Mouse (Mus musculus) CH12.LX (cell line): ENCODE measurements around the gene Nmral1.

ENCODE experiments used
- CTCF ChIP-seq, 2 experiments: IDR thresholded peaks in 1 of 2; conservative IDR thresholded peaks in 1 of 2; 2 replicates each; pipeline ENCODE4 v1.5.1; 2011 to 2012; ENCODE audit warnings: low read depth in 2 of 2, low read length in 2 of 2, improper control_type of control experiment in 1 of 2, inconsistent platforms in 1 of 2, mild to moderate bottlenecking in 1 of 2, moderate library complexity in 1 of 2
- MAX ChIP-seq: IDR thresholded peaks from 2 replicates; pipeline ENCODE4 v1.6.1; 2011; ENCODE audit warnings: low read length, improper control_type of control experiment
- MEF2A ChIP-seq: IDR thresholded peaks from 2 replicates; pipeline ENCODE4 v1.6.1; 2014; ENCODE audit warnings: low read depth, mild to moderate bottlenecking, inconsistent platforms, low read length, improper control_type of control experiment, borderline replicate concordance
- MXI1 ChIP-seq: IDR thresholded peaks from 2 replicates; pipeline ENCODE4 v1.6.1; 2011; ENCODE audit warnings: mild to moderate bottlenecking, low read depth, low read length, improper control_type of control experiment
- NRF1 ChIP-seq: IDR thresholded peaks from 2 replicates; pipeline ENCODE4 v1.6.1; 2014; ENCODE audit warnings: low read depth, mild to moderate bottlenecking, inconsistent platforms, low read length, improper control_type of control experiment, moderate library complexity
- POLR2A ChIP-seq: IDR thresholded peaks from 2 replicates; pipeline ENCODE4 v1.6.1; 2011; ENCODE audit warnings: low read depth, mild to moderate bottlenecking, improper control_type of control experiment, low read length
- SIN3A ChIP-seq: IDR thresholded peaks from 2 replicates; pipeline ENCODE4 v1.6.1; 2012; ENCODE audit warnings: low read length, improper control_type of control experiment, inconsistent platforms
- TBP ChIP-seq: conservative IDR thresholded peaks from 2 replicates; pipeline ENCODE4 v1.6.1; 2011; ENCODE audit warnings: low read depth, low read length, improper control_type of control experiment
- UBTF ChIP-seq: IDR thresholded peaks from 2 replicates; pipeline ENCODE4 v1.6.1; 2012; ENCODE audit warnings: low read depth, mild to moderate bottlenecking, inconsistent platforms, low read length, improper control_type of control experiment, moderate library complexity
- USF2 ChIP-seq: conservative IDR thresholded peaks from 2 replicates; pipeline ENCODE4 v1.6.1; 2011; ENCODE audit warnings: low read depth, low read length, improper control_type of control experiment
- ZC3H11A ChIP-seq: IDR thresholded peaks from 2 replicates; pipeline ENCODE4 v1.6.1; 2012; ENCODE audit warnings: low read depth, mild to moderate bottlenecking, inconsistent platforms, low read length, improper control_type of control experiment
- ZKSCAN1 ChIP-seq: IDR thresholded peaks from 2 replicates; pipeline ENCODE4 v1.6.1; 2012; ENCODE audit warnings: low read depth, inconsistent platforms, low read length, improper control_type of control experiment, borderline replicate concordance
- ZNF384 ChIP-seq: IDR thresholded peaks from 2 replicates; pipeline ENCODE4 v1.6.1; 2012; ENCODE audit warnings: low read depth, low read length, improper control_type of control experiment, inconsistent platforms

DNA sequence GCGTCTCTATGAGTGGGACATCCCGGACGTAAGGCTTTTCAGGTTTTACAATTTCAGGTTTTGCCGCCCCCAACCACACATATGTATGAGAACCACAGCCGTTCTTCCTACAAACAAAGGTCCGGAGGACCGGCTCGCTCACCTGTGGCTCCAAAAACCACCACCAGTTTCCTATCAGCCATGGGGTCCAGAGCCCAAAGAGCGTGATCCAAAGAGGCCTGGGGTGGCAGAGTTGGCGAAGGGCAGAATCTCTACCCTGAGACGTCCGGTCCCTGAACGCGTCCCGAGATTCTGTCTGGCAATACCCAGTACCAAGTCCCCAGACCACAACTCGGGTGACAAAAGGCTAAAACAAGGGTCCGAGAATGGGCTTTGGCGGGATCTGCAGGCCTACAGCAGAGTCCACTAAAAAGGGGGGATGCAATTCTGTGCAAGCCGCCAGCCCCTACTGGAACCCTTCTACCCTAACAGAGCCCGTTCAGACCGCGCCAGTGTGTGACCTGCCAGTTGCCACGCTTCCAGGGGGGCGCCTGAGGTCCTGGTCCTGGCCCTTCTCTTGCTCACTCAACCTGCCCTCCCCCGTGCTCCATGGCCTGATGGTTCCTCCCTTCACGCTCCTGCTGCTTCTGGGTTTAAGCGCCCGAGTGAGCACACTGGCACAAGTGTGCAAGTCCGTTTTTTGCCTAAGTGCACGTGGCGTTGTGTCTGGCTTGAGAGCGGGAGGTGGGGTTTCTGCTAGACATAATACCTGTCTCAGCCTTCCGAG is at the start of gene Nmral1:
- TF ChIP-seq MEF2A: no peak
- peak; percentile 74; the same call in 1 of the 2 replicates for TF ChIP-seq MAX
- TF ChIP-seq CTCF (conservative IDR thresholded peaks at IDR 0.05 in 1 of 2, IDR thresholded peaks at IDR 0.05 in 1 of 2; ENCODE audit: low read depth in 2 of 2, low read length in 2 of 2): no peak
- TF ChIP-seq USF2: no peak
- no peak for TF ChIP-seq ZC3H11A
- no peak for TF ChIP-seq ZNF384
- TF ChIP-seq ZKSCAN1: no peak
- no peak for TF ChIP-seq UBTF
- TF ChIP-seq NRF1: no peak
- TF ChIP-seq TBP: peak; percentile 34; the same call in 1 of the 2 replicates
- TF ChIP-seq POLR2A: peak; percentile 71; the same call in 1 of the 2 replicates
- TF ChIP-seq SIN3A: no peak
- TF ChIP-seq MXI1: peak; percentile 72
